Mouse (Mus musculus): ENCODE data around the gene Tagln2. TPM values are rescaled to one million over a fixed set of nuclear protein-coding genes. Genes with fewer than 3 reads are reported as not detected.

Tagln2 gene
- total RNA-seq, 2 experiments from 2014 or later: 75.4 to 87.9 TPM

DNA sequence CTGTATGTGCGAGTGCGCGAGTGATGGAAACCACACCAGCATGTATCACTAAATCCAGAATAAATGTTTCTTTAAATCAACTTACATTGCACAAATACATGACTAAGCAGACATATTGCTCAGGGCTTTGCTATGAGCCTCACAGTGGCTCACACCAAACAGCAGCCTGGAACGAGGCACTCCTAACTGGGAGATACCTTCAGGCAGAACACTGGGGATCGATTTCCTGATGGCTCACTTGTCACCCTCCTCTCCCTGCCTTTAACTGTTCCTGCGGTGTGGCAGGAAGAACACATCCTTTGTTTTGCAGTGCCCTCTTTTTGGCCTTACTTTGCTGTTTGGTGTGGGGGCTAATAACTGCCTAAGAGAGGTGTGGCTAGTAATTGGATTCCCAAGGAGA is 19.8 kb downstream of the Tagln2 start:
- intact Hi-C loops (cut with DNase I): no loop called here
- DNase-seq (ENCODE audit: low spot score): no peak

DNA sequence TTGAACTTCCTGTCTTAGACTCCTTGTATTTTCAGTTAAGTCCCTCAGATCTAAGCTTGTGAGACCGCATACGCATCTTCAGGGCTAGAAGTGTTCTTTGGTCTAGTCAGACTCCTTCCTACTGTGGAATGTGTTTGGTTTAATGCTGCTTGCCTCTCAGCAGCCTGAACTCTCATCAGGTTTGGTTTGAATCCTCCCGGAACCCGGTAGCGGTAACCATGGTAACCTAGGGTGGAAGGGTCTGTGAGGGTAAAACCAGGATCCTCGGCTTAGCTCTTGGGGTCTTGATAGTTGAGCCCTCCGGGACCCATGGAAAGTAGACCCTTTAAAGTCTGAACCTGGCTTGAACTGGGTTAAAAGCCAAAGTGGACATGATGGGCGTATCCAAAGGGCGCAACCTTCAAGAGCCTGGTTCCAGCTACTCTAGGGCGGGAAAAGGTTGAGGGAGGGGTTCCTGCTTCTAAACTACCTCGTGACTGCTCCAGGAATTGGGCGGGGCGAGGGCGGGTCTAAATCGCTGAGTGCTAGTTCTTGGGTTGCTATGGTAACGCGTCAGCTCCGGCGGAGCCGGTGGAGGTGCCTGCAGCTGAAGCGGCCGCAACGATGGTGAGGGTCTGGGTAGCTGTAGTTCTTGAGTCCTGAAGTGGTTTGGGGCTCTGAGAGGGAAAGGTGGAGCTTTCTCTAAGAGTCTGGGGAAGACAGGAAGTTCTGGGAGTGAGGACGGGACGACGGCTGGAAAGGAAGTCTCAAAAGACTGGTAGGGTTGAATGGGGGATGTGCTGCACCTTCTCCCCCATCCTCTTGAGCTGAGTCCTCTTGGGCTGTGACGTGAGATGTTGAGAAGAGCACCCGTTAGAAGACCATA is 21.0 kb downstream of the Tagln2 start, which contains the start of gene Cfap45:
TSS of gene Cfap45 (plus strand) at position 226 of the 865 bp plus-strand sequence.
- peak; percentile 81 for DNase-seq (ENCODE audit: low spot score)
- intact Hi-C loops (cut with DNase I): loop anchor here (1.0 kb wide), 1 partner anchor 20 kb away; no protein-coding TSS in a partner anchor

DNA sequence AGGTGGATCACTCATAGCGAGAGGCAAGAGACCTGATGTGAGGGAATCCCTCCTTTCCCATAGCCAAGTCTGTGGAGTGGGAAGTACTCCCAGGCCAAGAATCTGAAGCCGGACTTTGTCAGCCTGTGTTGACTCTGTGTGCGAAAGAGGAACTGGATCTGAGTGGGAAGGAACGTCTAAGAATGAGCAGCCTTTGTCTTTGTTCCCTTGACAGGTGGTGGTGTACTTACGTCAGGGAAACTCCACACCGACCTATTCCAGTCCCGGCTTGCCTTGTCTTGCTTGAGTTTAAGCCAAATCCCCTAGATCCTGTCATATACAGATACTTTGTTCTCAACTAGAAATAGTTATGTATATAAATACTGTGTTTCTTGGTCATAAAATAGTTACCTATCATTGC is 22.7 kb downstream of the Tagln2 start:
- DNase-seq (ENCODE audit: low spot score): no peak
- intact Hi-C loops (cut with DNase I): no loop called here

DNA sequence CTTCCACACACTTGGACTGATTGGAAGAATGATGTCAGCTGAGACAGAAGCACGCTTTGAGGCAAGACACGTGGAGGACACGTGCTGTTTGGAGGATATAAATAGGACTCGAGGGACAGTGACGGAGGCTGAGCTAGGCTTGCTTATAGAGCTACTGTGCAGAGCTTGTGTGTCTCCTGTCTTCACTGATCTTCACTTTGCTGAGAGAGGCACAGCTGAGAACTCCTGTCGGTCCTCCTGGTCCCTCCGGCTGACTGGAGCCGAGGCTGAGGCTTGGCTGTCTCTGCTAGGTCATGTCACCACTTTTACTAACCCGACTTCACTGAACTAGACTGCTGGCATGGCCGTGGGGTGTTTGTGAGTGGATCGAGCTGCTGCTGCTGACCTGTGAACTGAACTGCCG is 23.9 kb downstream of the Tagln2 start:
- peak; percentile 62 for DNase-seq (ENCODE audit: low spot score)
- intact Hi-C loops (cut with DNase I): no loop called here

DNA sequence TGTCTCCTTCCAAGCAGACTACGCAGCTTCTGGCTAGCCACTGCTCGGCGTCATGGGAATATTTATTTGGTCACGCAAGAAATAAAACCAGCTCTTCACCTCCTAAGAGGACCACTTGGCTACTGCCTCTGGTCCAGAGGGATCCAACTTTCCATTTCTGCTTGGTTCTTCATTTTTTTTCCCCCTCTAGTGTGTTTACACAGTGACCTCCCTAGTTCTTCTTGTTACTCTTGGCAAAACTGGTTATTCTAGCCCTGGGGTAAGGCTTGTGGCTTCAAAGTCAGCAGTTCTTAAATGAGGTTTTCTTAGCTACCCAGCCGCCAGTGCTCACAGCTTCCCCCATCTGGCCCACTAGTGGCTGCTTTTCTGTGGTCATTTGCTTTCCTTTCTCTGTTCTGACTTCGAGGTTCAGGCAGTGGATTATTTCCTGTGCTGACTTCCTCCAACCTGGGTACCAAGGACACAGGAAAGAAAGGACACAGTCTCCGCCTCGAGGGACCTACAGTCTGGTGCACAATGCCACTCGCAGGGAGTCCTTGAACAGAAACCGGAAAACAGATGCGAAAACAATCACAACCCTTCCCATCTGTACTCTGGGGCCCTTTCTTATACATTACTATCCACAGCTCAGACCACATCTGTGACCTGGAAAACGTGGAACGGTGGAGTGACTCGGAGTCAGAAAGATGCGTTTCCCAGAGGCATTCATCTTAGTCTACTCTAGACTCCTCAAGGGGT is 25.3 kb downstream of the Tagln2 start:
- intact Hi-C loops (cut with DNase I): loop anchor here (5.0 kb wide), 1 partner anchor 33 kb away; no protein-coding TSS in a partner anchor
- peak; percentile 64 for DNase-seq (ENCODE audit: low spot score)

DNA sequence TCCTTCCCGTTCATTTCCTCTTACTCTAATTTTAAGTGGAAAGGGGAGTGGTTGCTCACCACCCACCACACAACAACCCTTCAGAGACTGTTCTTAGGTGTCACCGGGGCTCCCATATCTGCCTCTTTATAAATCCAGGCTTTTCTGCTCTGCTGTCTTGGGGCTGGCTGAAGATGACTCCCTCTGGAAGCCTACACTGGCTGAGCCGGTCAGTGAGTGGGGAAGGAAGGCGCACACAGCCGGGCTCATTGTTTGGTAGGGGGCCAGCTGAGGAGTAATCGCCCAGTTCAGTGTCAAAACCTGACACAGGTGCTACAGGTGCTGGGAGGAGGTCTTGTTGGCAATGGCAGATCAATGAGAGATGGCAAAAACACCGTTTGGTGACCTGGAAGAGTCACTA is 26.1 kb downstream of the Tagln2 start:
- intact Hi-C loops (cut with DNase I): loop anchor here (5.0 kb wide), 1 partner anchor 34 kb away; no protein-coding TSS in a partner anchor

DNA sequence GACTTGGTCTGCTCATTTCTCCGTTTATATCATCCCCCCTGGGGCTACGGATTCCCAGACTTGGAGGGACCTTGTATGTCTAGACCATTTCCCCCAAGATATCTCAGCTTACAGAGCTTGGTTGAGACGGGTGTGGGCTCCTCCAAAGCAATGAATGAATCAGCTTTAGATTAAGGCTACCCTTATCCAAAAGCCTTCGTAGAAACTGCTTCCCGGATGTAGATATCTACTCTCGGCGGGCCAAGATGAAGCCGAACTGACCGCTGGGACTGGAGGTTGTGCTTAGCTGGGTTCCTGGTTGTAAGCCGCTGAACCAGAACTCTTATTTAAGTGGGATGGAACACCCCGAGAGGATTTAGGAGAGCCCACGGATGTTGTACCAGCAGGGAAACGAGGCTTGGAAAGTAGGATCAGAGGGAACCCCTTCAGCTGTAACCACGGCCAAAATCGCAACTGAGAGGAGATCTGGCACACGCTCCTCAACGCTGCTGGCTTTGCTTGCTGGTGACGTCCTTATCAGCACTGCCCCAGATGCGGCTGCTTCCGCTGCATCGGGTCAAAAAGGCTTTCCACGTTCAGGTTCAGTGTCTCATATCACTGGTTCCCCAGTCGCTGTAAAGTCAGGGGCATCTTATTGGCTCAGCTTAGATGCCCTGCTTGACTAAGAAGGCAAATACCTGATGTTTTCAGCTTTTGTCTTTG is 26.7 kb downstream of the Tagln2 start:
- peak; percentile 59 for DNase-seq (ENCODE audit: low spot score)
- intact Hi-C loops (cut with DNase I): loop anchor here (5.0 kb wide), 1 partner anchor 34 kb away; no protein-coding TSS in a partner anchor

More for the DNA sequence above, 26.1 kb downstream of the Tagln2 start:
- DNase-seq (ENCODE audit: low spot score): no peak

DNA sequence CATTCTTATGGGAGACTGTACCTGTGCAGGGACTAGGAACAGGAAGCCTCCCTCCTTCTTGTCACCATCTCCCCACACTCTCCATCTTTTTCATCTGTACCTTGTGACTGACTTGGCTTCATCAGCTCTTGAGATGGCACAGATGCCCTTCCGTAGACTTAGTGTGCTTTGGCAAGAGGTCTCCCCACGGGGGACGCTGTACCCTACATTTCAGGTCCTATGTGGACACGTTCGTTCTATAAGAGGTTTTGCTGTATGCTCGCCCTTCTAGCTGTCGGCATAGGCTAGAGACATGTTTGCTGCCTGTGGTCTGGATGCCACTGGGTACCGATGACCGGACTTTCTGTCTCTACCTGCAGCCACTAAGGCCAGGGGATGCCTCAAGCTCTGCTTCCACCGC is 27.6 kb downstream of the Tagln2 start:
- intact Hi-C loops (cut with DNase I): loop anchor here (5.0 kb wide), 1 partner anchor 35 kb away; no protein-coding TSS in a partner anchor
- no peak for DNase-seq (ENCODE audit: low spot score)

DNA sequence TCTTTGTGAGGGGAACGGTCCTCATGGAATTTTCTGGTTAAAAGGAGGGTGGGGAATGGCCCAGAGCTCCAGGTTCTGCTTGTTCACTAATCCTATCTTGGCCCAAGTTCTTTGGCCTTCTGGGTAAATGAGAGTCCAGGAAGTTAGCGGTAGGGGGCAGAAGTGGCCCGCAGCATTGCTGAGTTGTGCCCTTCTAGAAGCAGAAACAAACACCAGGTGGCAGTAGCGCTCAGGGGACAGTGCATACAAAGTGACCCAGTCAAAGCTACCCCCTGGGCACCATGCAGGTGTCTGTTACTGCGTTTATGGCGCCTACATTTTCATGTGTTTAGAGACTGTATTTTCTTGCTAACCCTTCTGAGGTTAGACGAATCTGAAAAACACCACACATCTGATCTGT is 28.9 kb downstream of the Tagln2 start:
- intact Hi-C loops (cut with DNase I): loop anchor here (1.0 to 5.0 kb wide), 3 partner anchors 36 to 105 kb away; no protein-coding TSS in a partner anchor
- peak; percentile 79 for DNase-seq (ENCODE audit: low spot score)

DNA sequence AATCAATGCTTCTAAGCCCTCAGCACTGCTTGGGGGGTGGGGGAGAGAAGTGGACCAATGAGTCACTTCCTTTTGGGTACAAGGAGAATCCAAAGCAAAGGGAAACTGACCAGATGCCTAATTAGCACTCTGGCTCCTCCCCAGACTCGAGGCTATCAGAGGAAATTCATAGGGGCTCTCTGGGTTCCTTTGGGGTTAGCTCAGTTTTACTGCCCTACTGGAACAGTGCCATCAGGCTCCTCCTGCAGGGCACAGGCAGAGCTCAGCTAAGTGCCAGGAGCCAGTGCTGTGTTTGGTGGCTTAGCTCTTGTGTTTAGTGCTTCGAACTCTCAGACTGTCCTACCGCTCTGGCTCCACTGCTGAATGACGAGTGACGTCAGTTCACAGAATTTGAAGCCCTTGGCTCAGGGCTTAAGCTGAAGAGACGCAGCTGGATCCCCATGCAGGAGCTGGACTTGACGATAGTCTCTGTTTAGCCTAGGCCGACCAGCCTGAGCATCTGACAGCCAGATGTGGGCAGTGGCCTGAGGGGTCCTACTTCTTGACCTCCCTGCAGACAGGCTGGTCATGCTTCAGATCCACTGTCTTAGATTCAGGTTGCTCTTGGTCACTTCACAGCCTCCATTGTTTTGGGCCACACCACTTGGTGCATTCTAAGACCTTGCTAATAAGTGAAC is 30.8 kb downstream of the Tagln2 start:
- no peak for DNase-seq (ENCODE audit: low spot score)
- intact Hi-C loops (cut with DNase I): loop anchor here (1.0 kb wide), 1 partner anchor 33 kb away; no protein-coding TSS in a partner anchor

DNA sequence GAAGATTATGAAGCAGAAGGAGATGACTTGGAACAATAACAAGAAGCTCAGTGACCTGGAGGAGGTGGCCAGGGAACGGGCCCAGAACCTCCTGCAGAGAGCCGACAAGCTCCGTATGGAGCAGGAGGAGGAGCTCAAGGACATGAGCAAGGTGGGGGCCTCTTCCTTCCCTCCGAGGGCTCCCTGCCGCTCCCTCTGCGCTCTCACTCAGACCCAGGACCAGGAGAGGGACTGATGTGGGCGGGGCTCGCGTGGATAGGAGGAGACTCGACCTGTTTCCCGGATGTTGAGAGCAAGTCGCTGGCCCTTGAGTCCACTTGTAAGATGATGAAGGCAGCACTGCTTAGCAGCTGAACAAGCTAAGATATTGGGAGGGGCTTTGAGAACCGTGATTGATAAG is 32.7 kb downstream of the Tagln2 start:
- intact Hi-C loops (cut with DNase I): loop anchor here (2.0 kb wide), 1 partner anchor 16 kb away; no protein-coding TSS in a partner anchor
- no peak for DNase-seq (ENCODE audit: low spot score)

DNA sequence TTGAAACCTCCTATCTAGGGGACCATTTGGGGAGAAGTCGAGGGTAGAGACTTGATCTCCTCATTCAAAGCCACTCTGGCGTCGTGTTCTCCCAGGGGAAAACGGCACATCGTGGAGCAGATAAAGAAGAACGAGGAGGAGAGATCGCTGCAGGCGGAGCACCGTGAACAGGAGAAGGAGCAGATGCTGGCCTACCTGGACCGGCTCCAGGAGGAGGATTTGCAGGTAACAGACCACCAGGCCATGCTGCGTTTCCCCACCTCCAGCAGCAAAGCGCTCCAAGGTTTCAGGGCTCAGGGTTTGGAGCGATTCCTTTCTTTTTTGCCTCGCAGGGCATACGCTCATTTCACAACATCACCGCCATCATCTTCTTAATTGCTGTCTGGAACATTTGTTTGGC is 35.3 kb downstream of the Tagln2 start:
- intact Hi-C loops (cut with DNase I): no loop called here
- DNase-seq (ENCODE audit: low spot score): no peak

DNA sequence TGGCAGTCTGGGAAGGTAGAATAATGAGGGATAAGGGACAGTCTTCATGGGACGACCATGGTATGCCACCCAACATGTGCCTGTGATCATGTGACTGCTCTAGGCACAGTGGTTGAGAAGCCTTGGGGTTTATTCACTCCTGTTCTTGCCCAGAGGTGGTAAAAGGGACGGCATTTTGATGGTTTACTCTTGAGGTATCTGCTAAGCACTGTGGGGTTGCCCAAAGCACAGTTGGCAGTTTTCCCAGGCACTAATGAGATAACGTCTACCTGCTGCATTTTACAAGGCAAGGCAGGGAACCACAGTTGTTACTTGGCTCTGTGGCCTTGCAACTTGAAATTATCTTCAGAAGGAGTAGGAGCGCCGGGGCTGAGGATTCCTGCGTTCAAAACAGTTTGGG is 40.0 kb downstream of the Tagln2 start:
- intact Hi-C loops (cut with DNase I): no loop called here
- no peak for DNase-seq (ENCODE audit: low spot score)

DNA sequence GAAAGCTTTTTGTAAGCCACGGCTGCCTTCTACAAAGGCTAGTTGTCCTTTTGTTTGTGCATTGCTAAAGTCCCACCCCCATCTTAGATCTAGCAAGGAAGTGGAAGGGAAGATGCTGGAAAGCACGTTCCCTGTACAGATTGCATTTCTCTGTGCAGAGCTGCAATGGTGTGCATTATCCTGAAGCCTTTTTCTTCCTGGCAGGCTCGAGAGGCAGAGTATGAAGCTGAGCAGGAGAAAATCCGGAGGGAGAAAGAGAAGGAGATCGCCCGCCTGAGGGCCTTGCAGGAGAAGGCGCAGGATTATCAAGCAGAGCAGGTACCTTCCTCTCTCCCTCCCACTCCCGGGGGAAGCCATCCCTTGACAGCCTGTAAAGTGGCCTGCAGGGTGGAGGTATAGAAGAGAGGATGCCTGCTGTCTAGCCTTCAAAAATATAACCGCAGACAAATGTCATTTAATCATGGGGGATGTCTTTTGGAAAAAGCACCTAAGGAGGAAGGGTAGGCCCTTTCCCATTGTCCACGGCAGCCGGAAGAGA is 40.5 kb downstream of the Tagln2 start:
- intact Hi-C loops (cut with DNase I): no loop called here
- no peak for DNase-seq (ENCODE audit: low spot score)

DNA sequence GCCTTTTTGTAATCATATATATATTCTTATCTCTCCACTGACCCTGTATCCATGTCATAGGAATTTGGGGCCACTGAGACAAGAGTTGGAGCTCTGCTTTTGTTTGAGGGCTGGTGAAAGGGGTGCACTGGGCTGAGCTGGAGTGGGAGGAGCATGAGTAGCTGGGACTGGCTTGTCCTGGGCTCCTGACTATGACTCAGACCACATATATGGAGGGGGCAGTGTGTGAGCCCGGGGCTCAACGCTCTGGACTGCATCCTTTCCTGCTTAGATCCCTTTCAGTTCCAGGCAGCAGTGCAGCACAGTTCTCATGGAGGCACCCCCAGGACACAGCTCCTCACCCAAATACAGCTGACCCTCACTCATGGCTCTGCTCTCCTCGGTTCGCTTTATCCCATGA is 46.2 kb downstream of the Tagln2 start:
- no peak for DNase-seq (ENCODE audit: low spot score)
- intact Hi-C loops (cut with DNase I): no loop called here

DNA sequence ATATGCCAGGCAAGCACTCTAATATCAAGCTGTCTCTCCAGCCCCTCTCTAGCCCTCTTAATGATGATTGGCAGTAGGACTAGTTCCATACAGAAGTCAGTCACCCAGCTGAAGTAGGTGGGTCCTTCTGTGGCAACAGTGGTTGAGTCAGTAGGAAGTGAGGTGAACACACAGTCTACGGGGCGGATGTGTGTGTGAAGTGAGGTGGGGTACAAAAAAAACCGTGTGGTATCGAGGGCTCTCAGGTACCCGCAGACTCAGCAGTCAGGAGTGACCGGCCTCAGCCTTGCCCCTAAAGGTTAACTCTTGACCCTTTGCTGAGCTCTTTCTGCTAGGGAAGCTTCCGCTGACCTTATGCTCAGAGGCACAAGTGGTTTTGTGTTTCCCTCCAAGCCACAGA is 48.7 kb downstream of the Tagln2 start:
- intact Hi-C loops (cut with DNase I): loop anchor here (2.0 kb wide), 1 partner anchor 16 kb away; no protein-coding TSS in a partner anchor
- DNase-seq (ENCODE audit: low spot score): no peak

DNA sequence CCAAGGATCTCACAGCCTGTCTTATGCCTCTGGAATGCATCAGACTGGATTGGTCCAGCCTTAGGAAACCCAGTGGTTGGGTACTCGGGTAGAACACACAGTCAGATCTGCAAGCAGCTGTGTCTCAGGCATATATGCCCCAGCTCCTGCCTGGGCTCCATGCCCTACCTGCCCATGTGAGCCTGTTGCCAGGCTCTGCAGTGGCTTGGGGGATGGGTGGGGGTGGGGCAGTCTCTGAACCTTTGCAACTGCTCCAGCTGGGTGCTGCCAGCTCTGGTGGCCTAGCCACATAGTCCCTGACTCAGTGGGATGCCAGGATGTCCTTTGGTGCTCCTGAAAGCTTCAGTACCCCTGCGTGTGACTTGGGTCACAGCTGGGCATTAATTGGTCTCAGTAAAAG is 49.5 kb downstream of the Tagln2 start:
- no peak for DNase-seq (ENCODE audit: low spot score)
- intact Hi-C loops (cut with DNase I): loop anchor here (2.0 kb wide), 1 partner anchor 17 kb away; no protein-coding TSS in a partner anchor

DNA sequence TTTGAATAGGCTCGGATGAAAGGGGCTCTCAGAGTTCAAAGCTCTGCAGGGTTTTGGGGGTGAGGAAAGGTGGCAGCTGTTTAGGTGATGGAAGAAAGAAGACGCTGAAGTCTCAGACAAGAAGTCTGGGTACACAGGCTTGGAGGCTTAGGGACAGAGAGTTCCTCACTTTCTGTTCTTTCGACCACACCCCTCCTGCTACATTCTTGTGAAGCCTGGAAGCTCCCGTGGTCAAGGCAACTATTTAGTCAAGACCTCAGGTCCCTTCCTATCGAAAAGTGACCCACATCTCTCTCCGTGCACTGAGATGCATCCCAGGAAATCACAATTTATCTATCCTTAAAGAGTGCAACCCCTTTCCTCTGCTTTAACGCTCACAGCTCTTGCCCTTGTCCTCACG is 49.9 kb downstream of the Tagln2 start:
- no peak for DNase-seq (ENCODE audit: low spot score)
- intact Hi-C loops (cut with DNase I): loop anchor here (2.0 kb wide), 1 partner anchor 17 kb away; no protein-coding TSS in a partner anchor

DNA sequence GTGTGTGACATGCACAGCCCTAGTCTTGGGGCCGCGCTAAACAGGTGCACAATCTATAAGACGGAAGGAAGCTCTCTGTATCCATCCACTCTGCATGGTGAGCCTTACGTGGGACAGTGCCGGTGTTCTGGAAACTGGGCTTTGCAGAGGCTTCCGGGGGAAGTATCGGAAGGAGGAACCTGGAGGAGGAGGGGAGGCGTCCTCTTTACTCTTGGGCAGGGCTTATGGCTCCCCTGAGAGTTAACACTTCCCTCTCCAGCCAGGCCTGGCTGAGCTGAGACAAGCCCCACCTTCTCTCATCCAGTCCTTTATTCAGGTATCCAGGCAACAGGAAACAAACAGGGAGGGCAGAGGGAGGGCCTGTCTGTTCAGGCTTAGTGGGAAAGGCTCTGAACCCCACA is 50.7 kb downstream of the Tagln2 start:
- intact Hi-C loops (cut with DNase I): no loop called here
- peak; percentile 33 for DNase-seq (ENCODE audit: low spot score)
